Mouse (Mus musculus): ENCODE results near the gene Serpina9. TPM values are rescaled to one million over a fixed set of nuclear protein-coding genes. Genes with fewer than 3 reads are reported as not detected.

Gene Serpina9
- polyA plus RNA-seq, 1 experiment from 2014 or later = not detected

DNA sequence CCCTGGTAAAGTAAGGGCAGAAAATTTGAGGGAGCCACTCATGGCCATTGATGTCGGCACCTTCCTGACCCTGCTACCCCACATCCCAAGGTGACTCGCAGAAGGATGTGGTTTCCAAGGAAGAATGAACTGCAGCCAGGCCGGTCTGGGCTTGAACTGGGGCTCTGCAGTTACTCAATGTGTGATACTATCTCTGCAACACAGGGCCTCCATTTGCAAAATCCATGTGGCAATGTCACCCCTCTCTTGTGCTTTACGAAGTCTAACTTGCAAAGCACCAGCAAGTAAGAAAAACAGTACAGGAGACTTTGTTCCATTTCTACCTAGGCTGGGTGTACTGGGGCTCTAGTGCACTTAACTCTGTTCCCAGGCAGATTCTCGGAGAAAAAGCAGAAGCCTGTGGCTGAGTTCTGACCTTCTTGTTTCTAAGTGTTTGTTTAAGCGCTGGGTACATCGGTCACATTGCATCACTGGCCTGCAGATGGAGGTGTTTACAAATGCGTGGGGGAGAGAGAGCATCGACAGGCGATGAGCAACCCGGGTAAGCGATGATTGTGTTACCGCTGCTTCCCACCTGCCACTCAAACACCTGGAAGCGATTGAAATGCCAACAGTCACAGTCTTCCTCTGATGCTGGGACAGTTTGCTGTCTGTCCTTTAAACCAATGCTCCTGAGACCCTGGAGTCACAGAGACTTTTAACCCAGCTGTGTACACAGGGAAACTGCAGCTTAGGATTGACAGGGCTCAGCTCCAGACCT lies 24.6 kb downstream of the Serpina9 start:
- WGBS = 56% methylated on average over 14 of the region's 14 CpGs
- H3K36me3 ChIP-seq = no peaks in the 10 kb centered on the region
- H3K9me3 ChIP-seq = no peaks in the 10 kb centered on the region

DNA sequence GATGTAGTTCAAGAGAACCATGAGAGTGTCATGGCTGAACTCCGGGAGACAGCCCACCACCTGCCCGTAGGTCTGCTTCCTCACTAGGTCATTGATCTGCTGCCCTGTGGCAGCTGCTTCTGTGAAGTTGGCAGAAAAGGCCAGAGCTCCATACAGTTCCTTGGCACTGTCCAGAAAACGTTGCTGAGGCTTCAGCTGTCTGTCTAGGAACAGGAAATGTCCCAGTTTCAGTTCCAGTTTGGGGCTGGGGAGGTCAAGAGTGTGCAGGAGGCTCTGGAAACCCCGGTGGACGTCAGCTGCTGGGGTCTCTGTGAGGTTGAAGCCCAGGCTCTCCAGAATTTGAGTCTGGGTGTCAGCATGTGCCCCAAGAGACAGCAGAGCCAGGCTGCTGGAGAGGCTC lies 27.7 kb downstream of the Serpina9 start:
- no peak overlapping the region for H3K4me2 ChIP-seq (replicated peaks)
- no peak overlapping the region for H3K27ac ChIP-seq
- no peaks in the 10 kb centered on the region for H3K4me1 ChIP-seq
- 0 out of 2 replicates have a peak, but pooled peaks cover 3% of the 10 kb centered on the region for H3K27me3 ChIP-seq
- no peaks in the 10 kb centered on the region for H3K9me3 ChIP-seq
- H3K4me3 ChIP-seq = no peak overlapping the region
- 60% methylated on average over 5 of the region's 5 CpGs for WGBS
- no peak overlapping the region for H3K9ac ChIP-seq
- no peaks in the 10 kb centered on the region for H3K36me3 ChIP-seq
- ATAC-seq (ENCODE audit: low FRiP score, low read depth) = no peak

More for the DNA sequence above, 24.6 kb downstream of the Serpina9 start:
- H3K4me2 ChIP-seq (replicated peaks) = no peak overlapping the region
- H3K4me1 ChIP-seq = no peaks in the 10 kb centered on the region
- ATAC-seq (ENCODE audit: low FRiP score, low read depth) = no peak
- no peak overlapping the region for H3K27ac ChIP-seq
- H3K27me3 ChIP-seq = 0 out of 2 replicates have a peak, but pooled peaks cover 3% of the 10 kb centered on the region
- no peak overlapping the region for H3K9ac ChIP-seq
- no peak overlapping the region for H3K4me3 ChIP-seq

DNA sequence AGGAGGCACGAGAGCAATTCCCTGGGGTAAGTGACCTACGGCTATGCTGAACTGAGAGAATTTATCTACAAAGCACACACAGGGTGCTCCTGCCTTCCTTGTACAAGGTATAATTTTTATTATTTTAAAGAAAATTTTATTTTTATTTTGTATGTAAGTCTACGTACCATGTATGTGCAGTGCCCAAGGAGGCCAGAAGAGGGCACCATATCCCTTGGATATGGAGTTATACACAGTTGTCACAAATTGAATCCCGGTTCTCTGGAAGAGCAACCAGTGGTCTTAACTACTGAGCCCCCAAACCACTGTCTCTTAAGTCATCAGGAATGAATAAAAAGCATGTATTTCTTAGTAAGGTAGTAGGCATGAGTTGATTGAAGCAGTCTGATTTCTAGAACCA lies 28.6 kb downstream of the Serpina9 start:
- Histone ChIP-seq H3K36me3 (no peaks in the 10 kb centered on the region), H3K4me1 (no peaks in the 10 kb centered on the region), H3K9me3 (no peaks in the 10 kb centered on the region), H3K9ac (no peak overlapping the region), H3K4me3 (no peak overlapping the region), H3K27ac (no peak overlapping the region), H3K27me3 (0 out of 2 replicates have a peak, but pooled peaks cover 3% of the 10 kb centered on the region), H3K4me2 (replicated peaks) (no peak overlapping the region)
- ATAC-seq (ENCODE audit: low FRiP score, low read depth) = no peak
- WGBS = 60% methylated on average over 4 of the region's 4 CpGs

DNA sequence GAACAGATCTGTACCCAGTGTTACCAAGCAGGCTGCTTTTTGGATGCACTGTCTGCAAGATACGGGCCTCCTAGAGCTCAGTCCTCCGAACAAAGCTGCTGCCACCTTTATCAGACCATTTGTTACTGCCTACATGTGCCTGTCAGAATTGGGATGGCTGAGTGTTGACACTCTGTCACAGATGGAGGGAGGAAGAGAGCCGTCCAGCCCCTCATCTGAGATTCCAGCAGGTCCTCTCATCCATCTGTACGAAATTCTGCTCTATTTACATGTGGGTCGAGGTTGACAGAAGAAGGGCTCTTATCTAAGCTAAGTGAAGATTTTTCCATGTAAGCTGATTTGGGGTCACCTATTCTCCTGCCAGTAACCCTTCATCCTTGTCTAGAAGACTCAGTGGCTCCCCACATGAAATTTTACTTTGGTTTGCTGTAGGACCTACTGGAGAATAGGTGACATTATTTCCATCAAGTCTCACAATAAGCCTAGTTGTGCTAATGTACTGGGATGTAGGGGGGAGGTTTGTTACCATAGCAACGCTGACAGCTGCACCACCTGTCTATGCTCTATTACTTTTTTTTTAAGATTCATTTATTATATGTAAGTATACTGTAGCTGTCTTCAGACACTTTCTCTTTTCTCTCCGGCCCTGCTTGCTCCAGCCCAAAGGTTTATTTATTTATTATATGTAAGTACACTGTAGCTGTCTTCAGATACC lies 31.8 kb downstream of the Serpina9 start:
- no peak overlapping the region for H3K27ac ChIP-seq
- H3K9ac ChIP-seq = no peak overlapping the region
- ATAC-seq (ENCODE audit: low FRiP score, low read depth) = no peak
- H3K36me3 ChIP-seq = no peaks in the 10 kb centered on the region
- WGBS = 76% methylated on average over 7 of the region's 7 CpGs
- no peaks in the 10 kb centered on the region for H3K9me3 ChIP-seq
- H3K4me2 ChIP-seq (replicated peaks) = no peak overlapping the region
- H3K27me3 ChIP-seq = 0 out of 2 replicates have a peak, but pooled peaks cover 3% of the 10 kb centered on the region
- no peak overlapping the region for H3K4me3 ChIP-seq
- H3K4me1 ChIP-seq = no peaks in the 10 kb centered on the region

DNA sequence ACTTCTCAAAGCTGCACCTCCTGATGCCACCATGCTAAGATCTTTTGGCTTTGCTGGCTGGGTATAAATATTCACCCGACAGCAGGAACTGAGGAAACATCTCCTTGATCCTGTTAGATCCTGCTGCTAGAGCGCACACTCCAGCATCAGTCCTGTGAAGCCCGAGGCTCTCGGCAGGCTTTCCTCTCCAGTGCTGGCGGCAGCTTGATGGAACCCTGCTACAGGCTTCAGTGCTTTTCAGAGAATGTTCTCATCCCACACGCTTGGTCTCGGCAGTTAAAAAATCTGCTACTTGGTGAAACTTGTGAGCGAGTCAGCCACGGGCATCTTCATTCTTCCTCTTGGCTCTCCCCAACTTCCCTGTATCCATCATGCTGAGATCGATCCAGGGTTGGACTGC lies 35.3 kb downstream of the Serpina9 start:
- no peaks in the 10 kb centered on the region for H3K4me1 ChIP-seq
- no peaks in the 10 kb centered on the region for H3K9me3 ChIP-seq
- ATAC-seq (ENCODE audit: low FRiP score, low read depth) = no peak
- WGBS = 78% methylated on average over 10 of the region's 10 CpGs
- H3K4me3 ChIP-seq = no peak overlapping the region
- no peak overlapping the region for H3K27ac ChIP-seq
- no peak overlapping the region for H3K9ac ChIP-seq
- H3K27me3 ChIP-seq = no peaks in the 10 kb centered on the region
- no peaks in the 10 kb centered on the region for H3K36me3 ChIP-seq
- H3K4me2 ChIP-seq (replicated peaks) = no peak overlapping the region

DNA sequence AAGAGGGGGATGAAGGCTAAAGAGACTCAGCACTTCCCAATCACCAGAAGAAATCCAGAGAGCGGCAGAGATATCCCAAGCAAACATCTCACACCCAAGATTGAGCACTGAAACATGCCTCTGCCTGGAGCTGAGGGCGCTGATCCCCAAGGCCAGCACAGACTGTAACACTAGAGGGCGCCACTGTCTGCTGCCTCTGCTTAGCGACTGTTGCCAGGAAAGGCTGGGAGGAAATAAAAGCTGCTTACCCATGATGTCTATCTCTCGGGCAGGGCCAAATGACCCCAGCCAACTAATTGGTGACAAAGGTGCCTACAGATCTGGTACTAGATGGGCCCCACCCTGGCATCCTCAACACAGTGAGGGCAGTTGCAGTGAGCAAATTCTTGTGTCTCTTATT lies 35.7 kb downstream of the Serpina9 start:
- no peaks in the 10 kb centered on the region for H3K27me3 ChIP-seq
- no peak overlapping the region for H3K9ac ChIP-seq
- H3K4me3 ChIP-seq = no peak overlapping the region
- no peak overlapping the region for H3K27ac ChIP-seq
- no peaks in the 10 kb centered on the region for H3K36me3 ChIP-seq
- H3K4me2 ChIP-seq (replicated peaks) = no peak overlapping the region
- no peak for ATAC-seq (ENCODE audit: low FRiP score, low read depth)
- no peaks in the 10 kb centered on the region for H3K4me1 ChIP-seq
- WGBS = 40% methylated on average over 5 of the region's 5 CpGs
- H3K9me3 ChIP-seq = no peaks in the 10 kb centered on the region

DNA sequence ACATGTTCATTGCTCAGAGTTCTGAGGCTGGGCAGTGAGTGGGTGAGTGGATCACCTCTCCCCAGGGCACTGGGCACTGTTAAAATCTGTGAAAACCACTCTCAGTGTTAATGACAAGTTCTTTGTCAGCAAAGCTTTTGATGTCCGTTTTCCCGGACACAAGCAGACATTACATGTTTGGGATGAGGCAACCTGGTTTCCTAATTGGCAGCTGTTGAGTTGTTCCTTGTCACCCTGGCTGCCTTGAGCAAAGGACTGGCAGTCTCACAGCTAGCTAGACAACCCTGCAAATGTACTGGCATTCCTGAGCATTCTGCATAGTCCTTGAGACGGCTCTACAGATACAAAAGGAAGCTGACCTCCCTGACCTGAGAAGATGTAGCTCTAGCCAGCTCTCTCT lies 36.5 kb downstream of the Serpina9 start:
- H3K9ac ChIP-seq = no peak overlapping the region
- no peaks in the 10 kb centered on the region for H3K4me1 ChIP-seq
- no peaks in the 10 kb centered on the region for H3K27me3 ChIP-seq
- H3K9me3 ChIP-seq = no peaks in the 10 kb centered on the region
- H3K36me3 ChIP-seq = no peaks in the 10 kb centered on the region
- 71% methylated on average over 3 of the region's 3 CpGs for WGBS
- no peak overlapping the region for H3K27ac ChIP-seq
- no peak overlapping the region for H3K4me3 ChIP-seq
- no peak for ATAC-seq (ENCODE audit: low FRiP score, low read depth)
- H3K4me2 ChIP-seq (replicated peaks) = no peak overlapping the region

DNA sequence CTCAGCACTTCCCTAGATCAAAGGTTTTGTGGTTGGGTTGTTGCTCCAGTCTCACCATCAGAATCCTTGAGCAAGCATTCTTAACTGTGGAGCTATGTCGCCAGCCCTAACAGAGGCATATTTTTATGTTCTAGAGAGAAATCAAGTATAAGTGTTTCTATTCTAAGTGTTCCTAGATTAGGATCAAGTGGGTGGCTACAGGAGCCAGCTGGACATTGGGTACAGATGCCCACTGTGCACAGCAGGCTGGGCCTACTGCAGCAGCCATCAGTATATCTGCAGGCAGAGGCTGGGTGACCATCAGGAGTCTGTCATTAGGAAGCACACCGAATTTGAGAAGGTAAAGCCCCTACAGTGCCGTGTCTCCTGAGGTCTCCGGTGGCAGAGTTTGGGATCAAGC lies 42.5 kb downstream of the Serpina9 start:
- no peak overlapping the region for H3K27ac ChIP-seq
- no peaks in the 10 kb centered on the region for H3K4me1 ChIP-seq
- 92% methylated on average over 4 of the region's 4 CpGs for WGBS
- no peaks in the 10 kb centered on the region for H3K27me3 ChIP-seq
- H3K36me3 ChIP-seq = no peaks in the 10 kb centered on the region
- no peak overlapping the region for H3K9ac ChIP-seq
- no peak for ATAC-seq (ENCODE audit: low FRiP score, low read depth)
- H3K4me3 ChIP-seq = no peak overlapping the region
- no peak overlapping the region for H3K4me2 ChIP-seq (replicated peaks)
- H3K9me3 ChIP-seq = no peaks in the 10 kb centered on the region

DNA sequence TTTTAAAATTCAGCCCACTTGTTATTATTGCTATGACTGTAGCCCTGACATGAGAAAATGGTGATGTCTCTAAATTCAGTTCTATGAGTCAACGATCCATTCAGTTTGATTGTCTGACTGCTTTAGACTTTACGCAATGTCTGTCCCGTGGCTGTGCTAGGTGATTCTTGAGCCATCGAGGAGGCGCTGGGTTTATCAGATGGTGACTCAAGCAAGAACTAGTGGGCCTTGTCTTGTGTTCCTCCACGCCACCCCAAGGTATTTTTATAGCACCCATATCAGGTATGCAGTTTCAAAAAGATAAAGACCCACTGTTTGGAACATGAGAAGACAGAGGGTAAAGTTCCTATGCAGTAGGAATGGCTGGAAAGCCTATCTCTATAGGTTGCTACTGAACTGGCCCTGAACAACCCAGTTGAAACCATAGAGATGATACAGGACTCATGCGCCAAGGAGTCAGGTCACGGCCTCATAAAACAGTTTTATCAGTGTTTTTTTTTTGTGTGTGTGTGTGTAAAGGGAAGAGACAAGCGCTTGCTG lies 43.9 kb downstream of the Serpina9 start:
- ATAC-seq (ENCODE audit: low FRiP score, low read depth) = no peak
- Histone ChIP-seq H3K4me3 (no peak overlapping the region), H3K27me3 (no peaks in the 10 kb centered on the region), H3K4me2 (replicated peaks) (no peak overlapping the region), H3K9me3 (no peaks in the 10 kb centered on the region), H3K27ac (no peak overlapping the region), H3K36me3 (no peaks in the 10 kb centered on the region), H3K4me1 (no peaks in the 10 kb centered on the region), H3K9ac (no peak overlapping the region)
- WGBS = 90% methylated on average over 9 of the region's 9 CpGs

DNA sequence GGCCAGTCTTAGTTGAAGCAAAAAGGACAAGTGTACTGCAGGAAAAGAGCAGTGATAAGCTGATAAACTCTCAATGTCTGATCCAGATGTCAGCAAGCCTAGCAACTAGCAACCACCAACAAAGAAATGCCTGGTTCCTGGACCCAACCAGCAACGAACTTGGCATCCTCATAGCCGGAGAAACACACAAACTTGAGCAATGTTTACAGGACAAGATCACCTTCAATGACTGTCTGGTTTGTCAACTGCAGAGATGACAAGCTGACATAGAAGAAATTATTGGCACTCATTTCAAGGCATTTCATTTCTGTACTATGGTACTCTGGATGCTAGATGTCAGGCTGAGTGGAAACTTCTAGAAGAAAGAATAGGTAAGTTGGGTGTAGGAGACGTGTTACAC lies 46.8 kb downstream of the Serpina9 start:
- H3K4me2 ChIP-seq (replicated peaks) = no peak overlapping the region
- H3K27me3 ChIP-seq = no peaks in the 10 kb centered on the region
- H3K4me1 ChIP-seq = no peaks in the 10 kb centered on the region
- no peak overlapping the region for H3K9ac ChIP-seq
- 81% methylated on average over 3 of the region's 3 CpGs for WGBS
- no peak overlapping the region for H3K4me3 ChIP-seq
- no peaks in the 10 kb centered on the region for H3K36me3 ChIP-seq
- ATAC-seq (ENCODE audit: low FRiP score, low read depth) = no peak
- H3K27ac ChIP-seq = no peak overlapping the region
- no peaks in the 10 kb centered on the region for H3K9me3 ChIP-seq

DNA sequence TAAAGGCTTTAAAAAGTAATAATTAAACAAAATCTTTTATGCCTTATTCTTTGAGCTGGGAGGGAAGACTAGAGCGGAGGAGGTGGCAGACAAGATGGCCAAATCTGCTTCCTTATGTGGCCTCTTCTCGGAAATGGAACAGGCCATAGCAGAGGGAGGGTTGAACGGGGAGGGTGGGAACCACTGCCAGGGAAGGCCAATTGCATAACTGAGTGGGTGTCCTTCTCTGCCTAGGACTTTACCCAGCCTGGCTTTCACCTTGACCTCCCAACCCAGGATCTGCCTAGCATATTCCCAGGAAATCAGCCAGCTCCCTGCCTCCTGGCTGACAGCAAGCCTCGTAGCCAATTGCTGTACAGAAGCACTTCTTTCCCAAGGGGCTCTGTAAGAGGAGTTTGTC lies 50.3 kb downstream of the Serpina9 start:
- no peak overlapping the region for H3K27ac ChIP-seq
- H3K9ac ChIP-seq = no peak overlapping the region
- H3K4me3 ChIP-seq = no peak overlapping the region
- H3K27me3 ChIP-seq = no peaks in the 10 kb centered on the region
- WGBS = 84% methylated on average over 4 of the region's 4 CpGs
- H3K36me3 ChIP-seq = no peaks in the 10 kb centered on the region
- no peaks in the 10 kb centered on the region for H3K9me3 ChIP-seq
- H3K4me2 ChIP-seq (replicated peaks) = no peak overlapping the region
- H3K4me1 ChIP-seq = no peaks in the 10 kb centered on the region
- ATAC-seq (ENCODE audit: low FRiP score, low read depth) = no peak

DNA sequence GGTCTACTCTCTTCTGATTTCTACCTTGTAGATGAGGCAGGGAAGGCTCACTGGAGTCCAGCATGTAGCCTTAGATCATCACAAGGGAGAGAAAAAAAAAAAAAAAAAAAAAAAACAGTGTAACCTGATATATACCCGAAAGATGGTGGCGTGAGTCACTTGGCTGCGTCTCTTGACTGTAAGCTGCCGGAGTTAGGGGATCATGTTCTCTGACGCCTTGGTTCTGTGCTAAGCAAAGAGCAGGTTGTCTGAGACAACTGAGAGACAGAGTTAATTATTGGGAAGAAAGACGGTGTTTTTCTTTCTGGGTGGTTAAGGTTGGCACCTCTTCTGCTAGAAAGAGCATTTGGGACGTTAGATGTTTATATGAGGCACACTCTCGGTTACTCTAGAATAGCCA lies 50.7 kb downstream of the Serpina9 start:
- Histone ChIP-seq H3K27ac (no peak overlapping the region), H3K4me2 (replicated peaks) (no peak overlapping the region), H3K4me1 (no peaks in the 10 kb centered on the region), H3K36me3 (no peaks in the 10 kb centered on the region), H3K4me3 (no peak overlapping the region), H3K9me3 (no peaks in the 10 kb centered on the region), H3K9ac (no peak overlapping the region), H3K27me3 (no peaks in the 10 kb centered on the region)
- WGBS = 73% methylated on average over 8 of the region's 8 CpGs
- no peak for ATAC-seq (ENCODE audit: low FRiP score, low read depth)

Measured in limb, embryonic 13.5 days (tissue).